Mouse (Mus musculus): Measurements from ENCODE around the gene Map2k3. TPM values are rescaled to one million over a fixed set of nuclear protein-coding genes. Genes with fewer than 3 reads are reported as not detected.

The Map2k3 gene
- total RNA-seq, 4 experiments from 2014 or later, result 99.8 to 162 (median 122) TPM

GRCm38 (mm10) chr11:60958948-60959347 is 27.1 kb downstream of the Map2k3 start:
- DNase-seq, result no peak

- no peak for DNase-seq
Measured at GRCm38 (mm10) chr11:60961176-60961575, 29.3 kb downstream of the Map2k3 start.

- no peak for DNase-seq
Measured at GRCm38 (mm10) chr11:60962709-60963108, 30.9 kb downstream of the Map2k3 start.

- DNase-seq, result no peak
Measured at GRCm38 (mm10) chr11:60966974-60967373, 35.1 kb downstream of the Map2k3 start.

GRCm38 (mm10) chr11:60975097-60975496 is 43.3 kb downstream of the Map2k3 start:
- DNase-seq, result no peak

- DNase-seq, result no peak
Measured at GRCm38 (mm10) chr11:60976234-60976633, 44.4 kb downstream of the Map2k3 start.

- no peak for DNase-seq
Measured at GRCm38 (mm10) chr11:60976742-60977141, 44.9 kb downstream of the Map2k3 start.

GRCm38 (mm10) chr11:60977153-60977552 is 45.3 kb downstream of the Map2k3 start:
- DNase-seq, result peak; percentile 70

GRCm38 (mm10) chr11:60978658-60979057 is 46.8 kb downstream of the Map2k3 start:
- no peak for DNase-seq

- DNase-seq, result no peak
Measured at GRCm38 (mm10) chr11:60979788-60980187, 48.0 kb downstream of the Map2k3 start.

GRCm38 (mm10) chr11:60981693-60982486 is 50.1 kb downstream of the Map2k3 start:
- no peak for DNase-seq

- DNase-seq, result no peak
Measured at GRCm38 (mm10) chr11:60984912-60985558, 53.2 kb downstream of the Map2k3 start.

GRCm38 (mm10) chr11:60990428-60990827 is 58.6 kb downstream of the Map2k3 start:
- DNase-seq, result no peak

Other genes with a start within 250 kb of the Map2k3 start
- 10 to 100 TPM; 26.4 to 39.3 (median 32.0) TPM for gene Llgl1, start 232.3 kb upstream of the Map2k3 start, total RNA-seq (2022)
- 100 to 1,000 TPM; 162 to 185 (median 177) TPM for gene Flii, start 204.8 kb upstream of the Map2k3 start, total RNA-seq (2022)
- gene Mief2, start 203.6 kb upstream of the Map2k3 start, total RNA-seq (2022), result 10 to 100 TPM; 36.9 to 41.2 (median 38.8) TPM
- gene Top3a, start 154.7 kb upstream of the Map2k3 start, total RNA-seq (2022), result 10 to 100 TPM; 11.9 to 15.8 (median 14.6) TPM
- 10 to 100 TPM; 23.3 to 30.1 (median 27.3) TPM for gene Smcr8, start 154.5 kb upstream of the Map2k3 start, total RNA-seq (2022)
- 100 to 1,000 TPM in 1 of 4 experiments, 10 to 100 TPM in 3; 38.4 to 111 (median 73.2) TPM for gene Shmt1, start 120.3 kb upstream of the Map2k3 start, total RNA-seq (2022)
- gene Dhrs7b, start 101.4 kb upstream of the Map2k3 start, total RNA-seq (2022), result 10 to 100 TPM; 36.0 to 44.8 (median 40.3) TPM
- gene Tmem11, start 52.8 kb upstream of the Map2k3 start, total RNA-seq (2022), result 10 to 100 TPM; 33.6 to 47.6 (median 38.0) TPM
- gene Natd1, start 17.3 kb upstream of the Map2k3 start, total RNA-seq (2022), result 10 to 100 TPM; 22.4 to 27.7 (median 25.4) TPM
- gene Kcnj12, start 90.5 kb downstream of the Map2k3 start, total RNA-seq (2022), result 1 to 10 TPM; 2.4 to 3.6 (median 2.7) TPM
- 1 to 10 TPM in 2 of 4 experiments, under 1 TPM in 2; 0.17 to 2.2 (median 0.84) TPM for gene Tnfrsf13b, start 194.7 kb downstream of the Map2k3 start, total RNA-seq (2022)
- gene Usp22, start 243.0 kb downstream of the Map2k3 start, total RNA-seq (2022), result 10 to 100 TPM; 81.5 to 98.0 (median 85.4) TPM

Data from adrenal gland, adult 8-10 months (tissue).